Mouse (Mus musculus): Measurements from ENCODE around the gene Rpl22.

GRCm38 (mm10) chr4:152351422-152352305 lies 26.1 kb downstream of the Rpl22 start:
- TF ChIP-seq CTCF (IDR thresholded peaks at IDR 0.05; ENCODE audit: extremely low read depth, insufficient read depth, insufficient read length, insufficient replicate concordance) (no peak), POLR2A (IDR thresholded peaks at IDR 0.05; ENCODE audit: low read depth, low read length) (no peak)

Data from spleen, adult 2 months (tissue).